Comparison of ENCODE assay signal across 9 mouse cellular contexts in the genomic region with DNA sequence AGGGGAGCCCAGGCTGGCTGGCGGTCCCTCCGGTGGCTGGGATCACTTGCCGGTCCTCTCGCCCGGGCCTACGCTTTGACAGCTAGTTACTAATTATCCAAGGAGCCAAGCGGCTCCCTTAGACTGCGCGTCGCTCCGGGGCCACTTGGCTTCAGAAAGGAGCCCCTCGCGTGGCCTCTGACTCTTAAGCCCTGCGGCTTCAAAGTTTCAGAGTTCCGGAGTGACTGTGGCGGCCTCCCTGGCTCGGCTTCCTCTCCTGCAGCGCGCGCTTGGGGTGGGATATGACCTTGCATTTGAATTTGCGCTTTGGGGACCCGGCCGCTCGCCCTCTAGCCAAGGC. TPM values are rescaled to one million over a fixed set of nuclear protein-coding genes. Genes with fewer than 3 reads are reported as not detected.
DNase-seq lines count a peak whose midpoint lies in the region; ATAC-seq and TF ChIP-seq lines count a peak whose summit lies in the region.
"Had no signal": no experiment of that assay in that cellular context is flagged by ENCODE, and none has a peak within 500 bp of the region (broad histone marks: within the 10 kb centered on the region; RNA-seq: fewer than 3 reads in every experiment).

No protein-coding gene starts in this region.

- H3K9ac ChIP-seq in midbrain, postnatal 0 days (replicated peaks; ENCODE audit: low read length, poor library complexity, severe bottlenecking): no peak overlapping the region
- H3K9ac ChIP-seq in neural tube, embryonic 15.5 days (replicated peaks): no peak overlapping the region
- H3K9ac ChIP-seq in forebrain, embryonic 13.5 days: no peak overlapping the region

- H3K4me2 ChIP-seq in midbrain, postnatal 0 days (ENCODE audit: low read depth, low read length, poor library complexity, severe bottlenecking): no peak overlapping the region
- 0 out of 2 replicates have a peak overlapping the region, but pooled peaks have one; percentile 5 for H3K4me2 ChIP-seq in neural tube, embryonic 15.5 days
- no peak overlapping the region for H3K4me2 ChIP-seq in forebrain, embryonic 13.5 days

- H3K27ac ChIP-seq in midbrain, embryonic 10.5 days (replicated peaks): no peak overlapping the region
- H3K27ac ChIP-seq in midbrain, postnatal 0 days (ENCODE audit: low read depth, low read length): no peak overlapping the region
- no peak overlapping the region for H3K27ac ChIP-seq in limb, embryonic 10.5 days
- no peak overlapping the region for H3K27ac ChIP-seq in neural tube, embryonic 15.5 days (replicated peaks)
- no peak overlapping the region for H3K27ac ChIP-seq in forebrain, embryonic 13.5 days

- H3K4me1 ChIP-seq in midbrain, embryonic 10.5 days: peaks cover 41% of the 10 kb centered on the region
- peaks cover 2% of the 10 kb centered on the region; the same call in 1 of the 2 replicates for H3K4me1 ChIP-seq in midbrain, postnatal 0 days (ENCODE audit: insufficient read depth, low read length)
- peaks cover 41% of the 10 kb centered on the region for H3K4me1 ChIP-seq in limb, embryonic 10.5 days
- H3K4me1 ChIP-seq in neural tube, embryonic 15.5 days: peaks cover 36% of the 10 kb centered on the region
- H3K4me1 ChIP-seq in forebrain, embryonic 13.5 days: peaks cover 11% of the 10 kb centered on the region

- DNase-seq in midbrain, embryonic 10.5 days (ENCODE audit: low spot score): peak; percentile 59
- DNase-seq in midbrain, postnatal 0 days (ENCODE audit: low spot score): no peak
- DNase-seq in forelimb bud, embryonic 11.5 days (ENCODE audit: low read depth, low spot score): peak; percentile 20
- DNase-seq in limb, embryonic 10.5 days (ENCODE audit: low spot score): peak; percentile 65
- DNase-seq in adrenal gland, postnatal 4 days (ENCODE audit: low spot score in 2 of 2): no peak
- DNase-seq: gastrocnemius, postnatal 14 days had no signal

- H3K9me3 ChIP-seq in midbrain, embryonic 10.5 days (replicated peaks): no peaks in the 10 kb centered on the region
- no peaks in the 10 kb centered on the region for H3K9me3 ChIP-seq in midbrain, postnatal 0 days (ENCODE audit: low read length)
- H3K9me3 ChIP-seq in limb, embryonic 10.5 days (replicated peaks): no peaks in the 10 kb centered on the region
- H3K9me3 ChIP-seq in neural tube, embryonic 15.5 days (replicated peaks): no peaks in the 10 kb centered on the region
- H3K9me3 ChIP-seq in forebrain, embryonic 13.5 days (replicated peaks): no peaks in the 10 kb centered on the region

- H3K36me3 ChIP-seq in midbrain, embryonic 10.5 days: no peaks in the 10 kb centered on the region
- no peaks in the 10 kb centered on the region for H3K36me3 ChIP-seq in midbrain, postnatal 0 days (ENCODE audit: insufficient read depth, low read length)
- H3K36me3 ChIP-seq in limb, embryonic 10.5 days: no peaks in the 10 kb centered on the region
- no peaks in the 10 kb centered on the region for H3K36me3 ChIP-seq in neural tube, embryonic 15.5 days
- H3K36me3 ChIP-seq in forebrain, embryonic 13.5 days (ENCODE audit: poor library complexity, severe bottlenecking): no peaks in the 10 kb centered on the region

- under 1% methylated on average over 24 of the region's 24 CpGs for WGBS in midbrain, embryonic 10.5 days
- WGBS in midbrain, postnatal 0 days: under 1% methylated on average over 24 of the region's 24 CpGs
- WGBS in limb, embryonic 10.5 days: under 1% methylated on average over 24 of the region's 24 CpGs
- WGBS in neural tube, embryonic 15.5 days: under 1% methylated on average over 24 of the region's 24 CpGs
- under 1% methylated on average over 24 of the region's 24 CpGs for WGBS in forebrain, embryonic 13.5 days

- TF ChIP-seq CTCF in midbrain, postnatal 0 days (IDR thresholded peaks at IDR 0.05): no peak

- H3K27me3 ChIP-seq in midbrain, embryonic 10.5 days (ENCODE audit: low read depth, poor library complexity, severe bottlenecking): peaks cover 100% of the 10 kb centered on the region
- H3K27me3 ChIP-seq in midbrain, postnatal 0 days (ENCODE audit: insufficient read depth, low read length): peaks cover 47% of the 10 kb centered on the region
- peaks cover 100% of the 10 kb centered on the region for H3K27me3 ChIP-seq in limb, embryonic 10.5 days (ENCODE audit: low read depth, poor library complexity, severe bottlenecking)
- H3K27me3 ChIP-seq in neural tube, embryonic 15.5 days (replicated peaks): peaks cover 80% of the 10 kb centered on the region
- H3K27me3 ChIP-seq in forebrain, embryonic 13.5 days: peaks cover 93% of the 10 kb centered on the region

- H3K4me3 ChIP-seq in midbrain, embryonic 10.5 days: peak overlapping the region; percentile 33
- H3K4me3 ChIP-seq in midbrain, postnatal 0 days (ENCODE audit: low read depth, low read length): no peak overlapping the region
- H3K4me3 ChIP-seq in limb, embryonic 10.5 days: peak overlapping the region; percentile 28
- no peak overlapping the region for H3K4me3 ChIP-seq in neural tube, embryonic 15.5 days (replicated peaks)
- H3K4me3 ChIP-seq in forebrain, embryonic 13.5 days: no peak overlapping the region

- ATAC-seq in midbrain, postnatal 0 days (ENCODE audit: low FRiP score): no peak
- ATAC-seq in neural tube, embryonic 15.5 days (ENCODE audit: low FRiP score): no peak
- no peak for ATAC-seq in megakaryocyte progenitor cell, adult 5-6 weeks (replicated peaks; ENCODE audit: poor library complexity)
- no peak for ATAC-seq in forebrain, embryonic 13.5 days

RNA-seq across cellular contexts. Expression of a gene that starts 2.1 kb away (rescaled TPM):
- not detected in 2 replicates for polyA plus RNA-seq in midbrain, embryonic 10.5 days (2016; fragmentation: Nextera tagmentation; extraction: Ambion mirVana)
- total RNA-seq in midbrain, postnatal 0 days (2014; rRNA removed): not detected in 2 replicates
- polyA plus RNA-seq in midbrain, postnatal 0 days (2015; fragmentation: Nextera tagmentation; extraction: Ambion mirVana): 0.22 and 0.31 TPM in 2 replicates
- polyA plus RNA-seq in limb, embryonic 10.5 days (2016; fragmentation: Nextera tagmentation; extraction: Ambion mirVana): 0.14 TPM in 1 of 2 replicates, not detected in the other
- 0.77 and 1.2 TPM in 2 replicates for polyA plus RNA-seq in neural tube, embryonic 15.5 days (2015; fragmentation: Nextera tagmentation; extraction: Ambion mirVana)
- not detected in 2 replicates for total RNA-seq in megakaryocyte progenitor cell, adult 5-6 weeks (2015)
- total RNA-seq in megakaryocyte progenitor cell, adult 5-6 weeks (2017): not detected in 2 replicates
- total RNA-seq in adrenal gland, postnatal 4 days (2021): 10 to 100 TPM in 1 of 2 experiments, 1 to 10 TPM in 1; 2.2 to 22.2 TPM
- not detected in 2 replicates for polyA plus RNA-seq in forebrain, embryonic 13.5 days (2015; fragmentation: Nextera tagmentation; extraction: Ambion mirVana)
- total RNA-seq: gastrocnemius, postnatal 14 days had no signal

Comparison
In these comparisons a context has a peak if more than half of its experiments do, and no peak if none do; other contexts are left out.
1. DNase-seq: peak in midbrain, embryonic 10.5 days (single experiment), forelimb bud, embryonic 11.5 days (single experiment) and limb, embryonic 10.5 days (single experiment); none in midbrain, postnatal 0 days (single experiment) and adrenal gland, postnatal 4 days (0 of 2).
2. H3K4me3 ChIP-seq: peak in midbrain, embryonic 10.5 days (single experiment) and limb, embryonic 10.5 days (single experiment); none in midbrain, postnatal 0 days (single experiment), neural tube, embryonic 15.5 days (single experiment) and forebrain, embryonic 13.5 days (single experiment).